Mouse (Mus musculus): Measurements from ENCODE around the gene Gcsam.

- TF ChIP-seq EP300 (IDR thresholded peaks at IDR 0.05; ENCODE audit: low read depth) (no peak), CTCF (IDR thresholded peaks at IDR 0.05; ENCODE audit: low read depth) (peak; percentile 59)
Measured at GRCm38 (mm10) chr16:45609300-45609699, 880 bp upstream of the Gcsam start.

Measured in heart, postnatal 0 days (tissue).